Mouse (Mus musculus): ENCODE measurements around the gene Cnn3.

GRCm38 (mm10) chr3:121506175-121506574 lies 79.9 kb downstream of the Cnn3 start:
- TF ChIP-seq CTCF (IDR thresholded peaks at IDR 0.05) (no peak), EP300 (IDR thresholded peaks at IDR 0.05) (no peak)
